Mouse (Mus musculus) hindbrain, postnatal 0 days (tissue): ENCODE measurements at regions not wholly inside any gene's neighbourhood (a gene's known extent, or its start where the extent isn't known, plus 50 kb on each side); places are given as distances from the start of the nearest gene placed in this dataset.

Experiments used
- ATAC-seq: fragments of 200-750 bp; cut with Nextera tagmentation; 2 replicates; pipeline ENCODE4 v1.8.0; 2017; ENCODE audit warnings: mild to moderate bottlenecking, moderate TSS enrichment, moderate library complexity
- DNase-seq: peaks from one replicate; pipeline ENCODE4 v3.0.0-alpha.2; 2015; ENCODE audit warnings: low spot score
- H3K27ac ChIP-seq: fragments of 300-500 bp; sonication (generic); 2 replicates; pipeline ENCODE4 v1.5.1; 2014; ENCODE audit warnings: mild to moderate bottlenecking
- H3K27me3 ChIP-seq: fragments of 300-500 bp; sonication (generic); 2 replicates; pipeline ENCODE4 v1.6.1; 2014; ENCODE audit warnings: low read length, mixed read lengths; ENCODE audit not compliant: insufficient read depth
- H3K36me3 ChIP-seq: fragments of 300-500 bp; sonication (generic); 2 replicates; pipeline ENCODE4 v1.6.1; 2014; ENCODE audit warnings: low read length, mixed read lengths; ENCODE audit not compliant: insufficient read depth
- H3K4me1 ChIP-seq: fragments of 300-500 bp; sonication (generic); 2 replicates; pipeline ENCODE4 v1.6.1; 2014; ENCODE audit warnings: antibody characterized with exemption, low read length, mixed read lengths; ENCODE audit not compliant: insufficient read depth
- H3K4me2 ChIP-seq: fragments of 300-500 bp; sonication (generic); 2 replicates; pipeline ENCODE4 v1.6.1; 2014; ENCODE audit warnings: low read depth, mild to moderate bottlenecking, low read length, moderate library complexity, mixed read lengths
- H3K4me3 ChIP-seq: fragments of 300-500 bp; sonication (generic); 2 replicates; pipeline ENCODE4 v1.5.1; 2014; ENCODE audit warnings: low read length
- H3K9ac ChIP-seq: fragments of 300-500 bp; sonication (generic); replicated peaks from 2 replicates; pipeline ENCODE4 v1.6.1; 2014; ENCODE audit warnings: mild to moderate bottlenecking, low read length, moderate library complexity, mixed read lengths
- H3K9me3 ChIP-seq: fragments of 300-500 bp; sonication (generic); 2 replicates; pipeline ENCODE4 v1.6.1; 2016; ENCODE audit warnings: low read length, mixed read lengths
- CTCF ChIP-seq: IDR thresholded peaks from 2 replicates; pipeline ENCODE4 v1.5.1; 2016; ENCODE audit warnings: antibody characterized with exemption, control low read depth, low read depth
- WGBS: fragments of 180-500 bp; shearing (Covaris S2); extraction: QIAGEN DNeasy Blood & Tissue Kit; methylation state at CpG from one replicate; pipeline ENCODE4 v1.1.7; 2014; 5-methylcytosine and 5-hydroxymethylcytosine counted together

DNA sequence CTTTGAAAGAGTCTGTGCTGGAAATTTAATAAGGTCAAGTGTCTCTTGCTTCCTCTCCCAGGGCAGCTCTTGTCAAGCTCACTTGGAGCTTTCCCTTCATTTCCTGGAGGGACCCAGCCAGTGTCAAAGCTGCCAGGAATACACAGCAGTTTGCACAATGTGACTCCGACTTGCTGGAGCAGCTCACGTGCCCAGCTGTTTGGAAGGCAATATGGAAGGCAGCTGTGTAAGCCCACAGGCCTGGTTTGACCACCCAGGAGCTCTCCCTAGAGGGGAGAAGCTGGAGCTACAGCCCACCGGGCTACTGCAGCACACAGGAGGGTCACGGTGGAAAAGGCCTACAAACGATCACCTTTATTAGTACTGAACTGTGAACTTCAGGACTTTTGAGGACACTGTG lies 669.8 kb downstream of the Slc22a22 start:
- Histone ChIP-seq H3K27ac (no peak overlapping the region), H3K36me3 (no peaks in the 10 kb centered on the region), H3K4me2 (no peak overlapping the region), H3K27me3 (no peaks in the 10 kb centered on the region), H3K4me3 (no peak overlapping the region), H3K4me1 (no peaks in the 10 kb centered on the region), H3K9me3 (no peaks in the 10 kb centered on the region), H3K9ac (no peak overlapping the region)
- DNase-seq: no peak
- TF ChIP-seq CTCF: no peak
- 61% methylated on average over 5 of the region's 5 CpGs for WGBS
- no peak for ATAC-seq

DNA sequence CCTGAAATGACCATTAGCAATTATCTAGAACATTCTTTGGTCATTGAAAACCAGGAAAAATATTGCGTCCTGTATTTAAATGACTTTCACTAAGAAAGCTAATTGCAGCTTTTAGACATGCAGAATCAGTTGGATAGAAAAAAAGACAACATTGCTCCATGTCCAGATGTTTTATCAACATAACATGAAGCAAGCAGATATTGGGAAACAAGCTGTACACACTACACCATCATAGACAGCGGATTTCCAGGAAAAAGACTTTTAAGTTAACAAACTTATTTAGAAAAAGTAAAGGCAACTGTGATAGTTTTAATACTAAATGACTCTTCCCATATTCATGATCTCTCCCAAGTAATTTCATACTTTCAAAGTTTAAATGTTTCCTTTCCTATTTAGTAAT lies 675.5 kb downstream of the Slc22a22 start:
- TF ChIP-seq CTCF: no peak
- H3K27ac ChIP-seq: no peak overlapping the region
- 91% methylated on average over 2 of the region's 2 CpGs for WGBS
- H3K4me3 ChIP-seq: no peak overlapping the region
- H3K36me3 ChIP-seq: no peaks in the 10 kb centered on the region
- H3K4me1 ChIP-seq: no peaks in the 10 kb centered on the region
- H3K9me3 ChIP-seq: no peaks in the 10 kb centered on the region
- no peaks in the 10 kb centered on the region for H3K27me3 ChIP-seq
- DNase-seq (no peak), ATAC-seq (no peak)
- H3K4me2 ChIP-seq: no peak overlapping the region
- no peak overlapping the region for H3K9ac ChIP-seq

DNA sequence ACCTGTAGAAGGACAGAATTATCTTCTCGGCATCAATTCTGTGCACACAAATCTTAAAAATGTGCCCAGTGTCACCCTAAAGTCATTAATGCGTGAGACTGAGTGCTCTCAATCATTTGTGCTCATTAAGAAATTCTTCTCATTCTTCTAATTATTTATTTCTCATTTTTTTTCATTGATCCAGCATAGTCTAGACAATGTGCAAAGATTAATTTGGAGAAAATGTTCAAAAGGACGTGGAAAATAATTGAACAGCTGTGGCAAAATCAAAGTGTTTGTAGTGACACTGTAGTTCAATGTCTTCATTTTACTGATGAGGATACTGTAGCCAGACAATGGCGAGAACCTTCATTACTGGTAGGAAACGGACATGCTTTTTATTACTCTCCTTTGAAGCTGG lies 702.0 kb downstream of the Slc22a22 start:
- H3K4me2 ChIP-seq: no peak overlapping the region
- no peaks in the 10 kb centered on the region for H3K36me3 ChIP-seq
- H3K4me3 ChIP-seq: no peak overlapping the region
- no peak overlapping the region for H3K27ac ChIP-seq
- no peaks in the 10 kb centered on the region for H3K9me3 ChIP-seq
- no peak for TF ChIP-seq CTCF
- no peak overlapping the region for H3K9ac ChIP-seq
- WGBS: 85% methylated on average over 5 of the region's 5 CpGs
- no peak for DNase-seq
- no peaks in the 10 kb centered on the region for H3K4me1 ChIP-seq
- ATAC-seq: no peak
- no peaks in the 10 kb centered on the region for H3K27me3 ChIP-seq

DNA sequence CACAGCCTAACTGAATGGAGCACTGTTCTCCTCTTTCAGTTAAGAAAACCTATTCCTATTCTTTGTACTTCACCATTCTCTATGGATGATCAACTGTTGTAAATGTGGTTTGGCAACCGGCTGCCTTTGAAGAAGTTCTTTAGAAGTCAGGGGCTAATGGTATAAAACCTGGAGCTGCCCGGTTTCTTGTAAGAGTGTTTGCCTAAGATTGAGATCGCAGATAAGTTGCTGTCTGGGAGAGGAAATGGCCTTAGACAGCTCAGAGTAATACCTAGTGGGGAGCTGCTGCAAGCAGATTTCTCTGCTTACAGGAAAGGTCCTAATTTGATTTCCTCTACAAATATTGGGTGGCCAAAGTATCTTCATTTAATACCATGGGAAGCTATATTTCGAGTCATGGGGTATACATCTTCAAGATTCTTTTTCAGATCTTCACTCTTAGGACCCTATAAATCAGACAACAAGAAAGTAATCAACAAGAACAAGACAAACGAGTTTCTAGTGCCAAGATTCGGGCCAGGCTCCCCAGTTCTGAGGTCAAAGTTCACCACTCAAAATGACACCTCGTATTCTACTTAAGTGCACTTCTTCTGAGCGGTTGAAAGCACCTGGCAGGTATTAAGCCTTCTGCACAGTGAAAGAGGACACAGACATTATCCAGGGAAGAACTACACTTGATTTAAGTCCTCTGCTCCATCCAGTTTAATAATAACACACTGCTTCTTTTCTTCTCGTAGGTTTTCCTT lies 702.6 kb downstream of the Slc22a22 start:
- Histone ChIP-seq H3K9ac (no peak overlapping the region), H3K9me3 (no peaks in the 10 kb centered on the region), H3K27me3 (no peaks in the 10 kb centered on the region), H3K4me3 (no peak overlapping the region), H3K4me1 (no peaks in the 10 kb centered on the region), H3K36me3 (no peaks in the 10 kb centered on the region), H3K27ac (no peak overlapping the region), H3K4me2 (no peak overlapping the region)
- no peak for TF ChIP-seq CTCF
- ATAC-seq (no peak), DNase-seq (no peak)
- 73% methylated on average over 9 of the region's 9 CpGs for WGBS

DNA sequence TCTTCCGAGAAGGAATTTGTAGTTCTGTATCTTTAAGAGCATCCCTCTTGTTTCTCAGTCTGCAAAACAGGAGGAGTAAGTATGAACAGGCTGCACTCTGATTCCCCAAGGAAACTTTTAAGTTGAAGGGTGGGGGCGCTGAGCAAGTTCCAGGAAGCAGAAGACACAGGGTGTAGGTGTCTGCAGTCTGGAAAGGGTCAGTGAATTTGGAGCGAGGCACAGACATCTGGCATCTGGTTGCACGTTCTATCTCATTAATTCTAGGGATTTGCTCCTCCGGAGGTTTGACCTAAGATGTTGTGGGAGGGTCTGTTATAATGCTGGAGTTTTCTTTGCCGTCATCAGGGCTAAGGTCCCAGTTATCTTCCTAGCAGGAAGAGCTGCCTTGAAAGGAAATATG lies 711.1 kb downstream of the Slc22a22 start:
- Histone ChIP-seq H3K4me2 (no peak overlapping the region), H3K4me1 (no peaks in the 10 kb centered on the region), H3K9me3 (no peaks in the 10 kb centered on the region), H3K36me3 (no peaks in the 10 kb centered on the region), H3K27ac (no peak overlapping the region), H3K4me3 (no peak overlapping the region), H3K9ac (no peak overlapping the region), H3K27me3 (no peaks in the 10 kb centered on the region)
- ATAC-seq: no peak
- no peak for TF ChIP-seq CTCF
- no peak for DNase-seq
- WGBS: 65% methylated on average over 6 of the region's 6 CpGs

DNA sequence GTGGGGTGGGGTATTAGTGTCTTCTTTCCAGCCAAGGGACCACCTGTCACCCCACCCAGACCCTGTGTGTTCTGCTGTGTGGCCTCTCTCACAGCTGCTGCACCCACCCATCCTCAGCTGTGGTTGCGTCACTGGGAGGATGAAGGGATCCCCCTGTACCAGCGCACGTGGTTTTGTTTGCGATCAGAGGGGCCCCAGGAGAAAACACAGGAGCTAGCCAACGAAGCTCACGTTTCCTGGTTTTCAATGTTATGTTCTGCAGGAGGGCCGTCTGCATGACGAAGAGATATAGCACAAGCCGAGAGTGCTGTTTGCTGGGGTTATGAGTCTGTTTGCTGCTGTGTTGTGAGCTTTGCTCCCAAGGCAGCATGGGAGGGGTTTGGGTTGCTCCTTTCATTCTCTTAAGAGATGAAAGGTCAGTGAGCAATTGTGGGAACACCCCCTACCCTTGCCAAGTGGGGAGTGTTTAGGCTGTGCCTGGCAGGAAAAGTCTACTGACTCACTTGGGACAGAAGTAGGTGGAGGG lies 712.4 kb downstream of the Slc22a22 start:
- Histone ChIP-seq H3K4me3 (no peak overlapping the region), H3K9ac (no peak overlapping the region), H3K4me2 (peak overlapping the region; percentile 30; the same call in 1 of the 2 replicates), H3K4me1 (no peaks in the 10 kb centered on the region), H3K27ac (no peak overlapping the region), H3K36me3 (no peaks in the 10 kb centered on the region), H3K27me3 (no peaks in the 10 kb centered on the region), H3K9me3 (no peaks in the 10 kb centered on the region)
- WGBS: 15% methylated on average over 9 of the region's 9 CpGs
- ATAC-seq (0 out of 2 replicates have a peak, but pooled peaks have one; percentile 56), DNase-seq (peak; percentile 18)
- TF ChIP-seq CTCF: no peak

DNA sequence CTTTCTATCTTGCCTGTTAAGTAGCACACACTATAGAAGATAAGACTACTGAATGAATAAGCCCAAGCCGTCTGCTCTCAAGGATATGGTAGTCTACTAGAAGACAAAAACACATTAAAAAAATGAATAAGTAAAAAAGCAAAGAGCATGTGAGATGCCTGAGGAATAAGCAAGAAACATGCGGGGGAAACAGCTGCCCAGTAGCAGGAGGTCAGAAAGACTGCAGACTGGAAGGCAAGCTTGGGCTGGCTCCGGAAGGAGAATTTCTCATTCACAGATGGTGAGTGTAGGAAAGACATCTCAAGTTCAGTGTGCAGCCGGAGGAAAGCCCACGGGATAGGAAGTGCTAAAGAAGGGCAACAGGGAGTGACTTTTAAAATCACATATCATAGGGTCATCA lies 713.4 kb downstream of the Slc22a22 start:
- no peak for DNase-seq
- H3K9ac ChIP-seq: no peak overlapping the region
- H3K27ac ChIP-seq: no peak overlapping the region
- no peak for TF ChIP-seq CTCF
- no peak overlapping the region for H3K4me3 ChIP-seq
- H3K4me1 ChIP-seq: no peaks in the 10 kb centered on the region
- no peaks in the 10 kb centered on the region for H3K9me3 ChIP-seq
- WGBS: 63% methylated on average over 5 of the region's 5 CpGs
- no peak overlapping the region for H3K4me2 ChIP-seq
- no peaks in the 10 kb centered on the region for H3K27me3 ChIP-seq
- no peak for ATAC-seq
- no peaks in the 10 kb centered on the region for H3K36me3 ChIP-seq
